Mouse (Mus musculus) embryonic facial prominence, embryonic 14.5 days (tissue): ENCODE data around the gene Gpr45. TPM values are rescaled to one million over a fixed set of nuclear protein-coding genes. Genes with fewer than 3 reads are reported as not detected.

Experiments
- ATAC-seq: fragments of 200-750 bp; cut with Nextera tagmentation; 2 replicates; pipeline ENCODE4 v1.8.0; 2017; ENCODE audit warnings: low read depth, moderate number of reproducible peaks, moderate TSS enrichment
- DNase-seq: peaks from one replicate; pipeline ENCODE4 v3.0.0-alpha.2; 2015; ENCODE audit warnings: low spot score
- H3K27ac ChIP-seq: fragments of 300-500 bp; sonication (generic); replicated peaks from 2 replicates; pipeline ENCODE4 v1.5.1; 2014; ENCODE audit warnings: low read depth, mild to moderate bottlenecking, low read length, moderate library complexity
- H3K27me3 ChIP-seq: fragments of 300-500 bp; sonication (generic); replicated peaks from 2 replicates; pipeline ENCODE4 v1.6.1; 2014; ENCODE audit warnings: low read length; ENCODE audit not compliant: control insufficient read depth, insufficient read depth
- H3K36me3 ChIP-seq: fragments of 300-500 bp; sonication (generic); 2 replicates; pipeline ENCODE4 v1.6.1; 2014; ENCODE audit warnings: low read length, mixed read lengths; ENCODE audit not compliant: control insufficient read depth, insufficient read depth
- H3K4me1 ChIP-seq: fragments of 300-500 bp; sonication (generic); 2 replicates; pipeline ENCODE4 v1.6.1; 2014; ENCODE audit warnings: antibody characterized with exemption, low read length; ENCODE audit not compliant: control insufficient read depth, insufficient read depth
- H3K4me2 ChIP-seq: fragments of 300-500 bp; sonication (generic); 2 replicates; pipeline ENCODE4 v1.6.1; 2014; ENCODE audit warnings: low read depth, mild to moderate bottlenecking, low read length, moderate library complexity, mixed read lengths
- H3K4me3 ChIP-seq: fragments of 300-500 bp; sonication (generic); 2 replicates; pipeline ENCODE4 v1.5.1; 2014; ENCODE audit warnings: low read depth, mild to moderate bottlenecking, low read length
- H3K9ac ChIP-seq: fragments of 300-500 bp; sonication (generic); 2 replicates; pipeline ENCODE4 v1.6.1; 2014; ENCODE audit warnings: low read depth, mild to moderate bottlenecking, low read length, moderate library complexity, mixed read lengths
- H3K9me3 ChIP-seq: fragments of 300-500 bp; sonication (generic); 2 replicates; pipeline ENCODE4 v1.6.1; 2016; ENCODE audit warnings: low read length; ENCODE audit not compliant: control insufficient read depth
- WGBS: fragments of 180-500 bp; shearing (Covaris S2); extraction: QIAGEN DNeasy Blood & Tissue Kit; methylation state at CpG from one replicate; pipeline ENCODE4 v1.1.7; 2014; 5-methylcytosine and 5-hydroxymethylcytosine counted together
- polyA plus RNA-seq: library from polyadenylated mRNA; unstranded; fragments of >200 nt; fragmentation: Nextera tagmentation; extraction: Ambion mirVana; gene quantifications from 2 replicates; pipeline ENCODE4 v1.2.1, GENCODE M21; 2014

Gene Gpr45
- polyA plus RNA-seq, 1 experiment from 2014 or later = 4.6 TPM

DNA sequence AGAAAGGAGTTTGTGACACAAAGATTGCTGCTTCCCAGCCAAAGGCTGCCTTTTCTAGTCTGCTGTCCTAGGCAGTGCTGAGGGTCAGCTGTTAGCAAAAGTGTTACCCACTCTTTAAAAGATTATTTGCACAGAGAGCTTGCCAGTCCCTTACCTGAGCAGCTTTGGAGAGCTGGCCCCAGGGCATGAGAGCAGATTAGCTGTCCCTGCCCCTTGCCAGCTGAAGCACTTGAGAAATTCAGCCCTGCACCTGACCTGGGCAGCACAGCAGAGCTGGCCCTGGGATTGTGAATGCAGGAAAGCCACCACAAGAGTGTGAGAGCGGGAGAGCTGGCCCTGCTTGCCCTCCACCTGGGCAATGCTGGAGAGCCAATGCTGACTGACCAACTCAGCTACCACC is 19.1 kb upstream of the Gpr45 start:
- Histone ChIP-seq H3K9me3 (no peaks in the 10 kb centered on the region), H3K9ac (no peak overlapping the region), H3K4me2 (no peak overlapping the region), H3K27ac (no peak overlapping the region), H3K36me3 (no peaks in the 10 kb centered on the region), H3K4me3 (no peak overlapping the region), H3K4me1 (no peaks in the 10 kb centered on the region), H3K27me3 (no peaks in the 10 kb centered on the region)
- no peak for DNase-seq
- ATAC-seq = no peak
- WGBS = 86% methylated on average over 1 of the region's 1 CpGs

DNA sequence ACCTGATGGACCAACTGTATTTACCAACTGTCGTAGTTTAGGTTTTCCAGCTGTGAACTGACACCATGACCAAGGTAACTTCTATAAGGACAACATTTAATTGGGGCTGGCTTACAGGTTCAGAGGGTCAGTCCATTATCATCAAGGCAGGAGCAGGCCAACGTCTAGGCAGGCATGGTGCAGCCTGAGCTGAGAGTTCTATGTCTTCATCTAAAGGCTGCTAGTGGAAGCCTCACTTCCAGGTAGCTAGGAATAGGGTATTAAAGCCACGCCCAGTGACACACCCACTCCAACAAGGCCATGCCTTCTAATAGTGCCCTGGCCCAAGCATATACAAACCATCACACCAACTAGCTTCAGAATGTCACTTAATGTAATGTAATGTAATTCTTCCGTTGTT is 4.2 kb upstream of the Gpr45 start:
- no peaks in the 10 kb centered on the region for H3K9me3 ChIP-seq
- DNase-seq = no peak
- no peak overlapping the region for H3K4me3 ChIP-seq
- WGBS = 86% methylated on average over 4 of the region's 4 CpGs
- no peak for ATAC-seq
- H3K9ac ChIP-seq = no peak overlapping the region
- no peaks in the 10 kb centered on the region for H3K4me1 ChIP-seq
- no peak overlapping the region for H3K4me2 ChIP-seq
- H3K27me3 ChIP-seq = no peaks in the 10 kb centered on the region
- H3K36me3 ChIP-seq = no peaks in the 10 kb centered on the region
- H3K27ac ChIP-seq = no peak overlapping the region

DNA sequence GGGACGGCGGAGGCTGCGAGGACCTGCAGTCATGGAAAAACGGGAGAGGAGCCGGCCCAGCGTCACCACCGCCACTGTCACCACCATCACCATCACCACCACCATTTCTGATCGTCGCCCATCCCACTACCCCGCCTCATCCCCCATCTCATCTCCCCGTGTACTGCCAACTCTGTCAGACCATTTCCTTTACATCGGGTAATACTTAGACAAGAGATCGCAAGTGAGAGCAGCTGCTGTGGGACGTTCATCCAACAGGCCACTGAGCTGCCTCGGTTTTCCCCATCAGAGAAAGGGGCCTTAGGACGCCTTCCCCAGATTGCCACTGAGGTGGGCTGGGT is 780 bp downstream of the Gpr45 start:
- H3K4me1 ChIP-seq = no peaks in the 10 kb centered on the region
- ATAC-seq (peak; percentile 33; the same call in 1 of the 2 replicates), DNase-seq (peak; percentile 28)

GRCm38 (mm10) chr1:42956828-42957227 is 4.2 kb downstream of the Gpr45 start:
- Histone ChIP-seq H3K36me3 (no peaks in the 10 kb centered on the region), H3K27me3 (no peaks in the 10 kb centered on the region), H3K4me2 (no peak overlapping the region), H3K4me3 (no peak overlapping the region), H3K9ac (no peak overlapping the region), H3K9me3 (no peaks in the 10 kb centered on the region), H3K4me1 (no peaks in the 10 kb centered on the region), H3K27ac (no peak overlapping the region)
- DNase-seq = no peak
- no peak for ATAC-seq
- 96% methylated on average over 1 of the region's 1 CpGs for WGBS

More for the DNA sequence above, 780 bp downstream of the Gpr45 start:
- peak overlapping the region; percentile 77 for H3K4me3 ChIP-seq
- H3K9me3 ChIP-seq = no peaks in the 10 kb centered on the region
- H3K36me3 ChIP-seq = no peaks in the 10 kb centered on the region
- H3K27me3 ChIP-seq = no peaks in the 10 kb centered on the region
- H3K4me2 ChIP-seq = peak overlapping the region; percentile 87
- H3K27ac ChIP-seq = peak overlapping the region; percentile 74; the same call in 1 of the 2 replicates
- H3K9ac ChIP-seq = peak overlapping the region; percentile 83
- 1% methylated on average over 12 of the region's 16 CpGs for WGBS

DNA sequence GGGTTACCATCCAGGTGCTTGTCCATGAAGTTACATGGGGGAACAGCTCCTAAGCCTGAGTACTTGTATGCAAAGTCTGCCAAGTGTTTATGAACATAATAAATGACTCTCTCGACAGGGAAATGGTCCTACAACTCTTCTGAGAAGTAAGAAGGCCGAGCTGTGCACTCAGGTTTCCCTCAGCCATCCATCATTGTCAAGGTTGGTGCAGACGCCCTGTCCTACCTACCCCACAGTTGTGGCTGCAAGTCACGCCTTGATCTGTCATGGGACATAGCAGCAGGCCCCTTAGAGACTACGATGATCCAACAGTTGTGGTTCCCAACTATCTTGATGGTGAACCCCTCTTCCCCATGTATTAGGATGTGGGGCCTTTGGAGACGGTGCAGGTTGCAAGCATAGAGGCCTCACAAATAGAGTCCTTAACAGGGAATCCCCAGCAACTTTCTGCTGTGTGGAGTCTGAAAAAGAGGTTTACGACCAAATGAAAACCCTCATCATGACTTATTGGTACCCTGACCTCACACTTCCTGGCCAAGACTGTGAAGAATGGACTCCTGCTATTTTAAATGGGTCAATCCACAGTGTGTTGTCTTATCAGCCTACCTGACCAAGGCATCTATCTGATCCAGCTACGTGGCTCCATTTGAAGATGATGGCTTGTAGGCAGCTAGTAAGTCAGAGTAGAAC is 30.6 kb downstream of the Gpr45 start:
- WGBS = 71% methylated on average over 8 of the region's 8 CpGs
- Histone ChIP-seq H3K27me3 (no peaks in the 10 kb centered on the region), H3K9ac (no peak overlapping the region), H3K27ac (no peak overlapping the region), H3K4me1 (no peaks in the 10 kb centered on the region), H3K36me3 (no peaks in the 10 kb centered on the region), H3K4me2 (no peak overlapping the region), H3K4me3 (no peak overlapping the region), H3K9me3 (peaks cover 12% of the 10 kb centered on the region; the same call in 1 of the 2 replicates)
- DNase-seq (no peak), ATAC-seq (no peak)

- no peak for ATAC-seq
- Histone ChIP-seq H3K4me1 (no peaks in the 10 kb centered on the region), H3K36me3 (no peaks in the 10 kb centered on the region), H3K9ac (no peak overlapping the region), H3K9me3 (peaks cover 12% of the 10 kb centered on the region; the same call in 1 of the 2 replicates), H3K27me3 (no peaks in the 10 kb centered on the region), H3K27ac (no peak overlapping the region), H3K4me2 (no peak overlapping the region), H3K4me3 (no peak overlapping the region)
- whole genome bisulfite sequencing = 87% methylated on average over 3 of the region's 3 CpGs
- no peak for DNase-seq
These were observed 31.4 kb downstream of the Gpr45 start for GRCm38 (mm10) chr1:42984119-42984518.

DNA sequence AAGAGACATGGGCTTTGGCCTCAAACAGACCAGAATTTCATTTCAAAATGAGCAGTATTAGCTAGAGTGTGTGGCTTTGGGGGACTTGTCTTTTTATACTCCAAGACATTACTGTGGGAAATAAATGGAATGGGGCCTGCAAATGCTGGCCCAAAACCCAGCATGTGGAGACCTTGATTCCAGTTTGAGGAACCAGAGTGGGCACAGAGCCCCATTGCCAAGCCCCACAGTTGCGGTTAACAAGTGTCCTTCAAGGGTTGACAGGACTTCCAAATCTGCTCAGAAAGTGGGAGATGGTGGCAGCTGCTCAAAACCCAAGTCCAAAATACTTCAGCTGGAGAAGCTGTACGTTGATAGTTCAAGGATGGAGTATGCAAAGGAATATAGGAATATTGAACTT is 36.3 kb downstream of the Gpr45 start:
- Histone ChIP-seq H3K36me3 (no peaks in the 10 kb centered on the region), H3K27ac (no peak overlapping the region), H3K4me2 (no peak overlapping the region), H3K27me3 (no peaks in the 10 kb centered on the region), H3K9ac (no peak overlapping the region), H3K4me3 (no peak overlapping the region), H3K4me1 (no peaks in the 10 kb centered on the region), H3K9me3 (peaks cover 18% of the 10 kb centered on the region; the same call in 1 of the 2 replicates)
- WGBS = 91% methylated on average over 2 of the region's 2 CpGs
- DNase-seq (no peak), ATAC-seq (no peak)

DNA sequence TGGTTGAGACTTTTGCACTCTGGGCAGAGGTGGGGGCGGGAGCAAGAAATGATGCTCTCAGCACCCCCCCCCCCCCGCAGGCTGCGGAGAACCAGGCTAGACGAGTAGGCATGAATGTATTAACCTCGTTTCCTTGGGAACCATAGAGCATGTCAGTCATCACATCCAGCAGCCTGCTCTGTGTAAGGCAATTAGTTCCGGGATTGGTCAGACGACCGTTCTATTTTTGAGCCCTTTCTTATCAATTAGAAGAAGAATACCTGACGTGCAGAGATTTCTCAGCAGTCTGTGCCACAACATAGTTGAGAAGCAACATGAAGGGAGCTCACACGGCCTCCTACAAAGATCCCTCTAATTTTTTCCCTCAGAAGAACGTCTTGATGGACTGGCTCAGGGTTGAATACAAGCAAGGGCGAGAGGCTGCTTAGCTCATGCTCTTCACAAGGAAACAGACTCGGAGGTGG is 53.4 kb downstream of the Gpr45 start:
- 45% methylated on average over 13 of the region's 13 CpGs for WGBS
- DNase-seq = peak; percentile 56
- H3K4me2 ChIP-seq = peak overlapping the region; percentile 34; the same call in 1 of the 2 replicates
- H3K4me3 ChIP-seq = no peak overlapping the region
- ATAC-seq = 0 out of 2 replicates have a peak, but pooled peaks have one; percentile 68
- no peak overlapping the region for H3K27ac ChIP-seq
- no peaks in the 10 kb centered on the region for H3K9me3 ChIP-seq
- no peaks in the 10 kb centered on the region for H3K27me3 ChIP-seq
- no peaks in the 10 kb centered on the region for H3K36me3 ChIP-seq
- H3K4me1 ChIP-seq = no peaks in the 10 kb centered on the region
- H3K9ac ChIP-seq = no peak overlapping the region

DNA sequence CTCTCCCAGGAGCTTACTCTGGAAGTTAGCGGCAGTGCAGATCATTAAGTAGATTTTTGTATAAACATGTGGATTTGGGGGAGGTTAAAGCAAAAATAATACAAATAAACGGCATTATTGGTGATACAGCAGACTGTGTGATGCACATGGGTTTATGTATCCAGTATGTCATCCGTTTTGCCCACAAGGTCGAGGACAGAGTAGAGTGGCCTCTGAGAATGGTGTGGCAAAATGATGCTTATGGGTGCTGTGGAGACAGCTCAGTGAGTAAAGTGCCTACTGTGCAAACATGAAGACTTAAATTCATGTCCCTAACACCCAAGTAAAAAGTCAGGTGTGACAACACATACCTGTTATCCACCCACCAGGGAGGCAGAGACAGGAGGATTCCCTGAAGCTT is 53.9 kb downstream of the Gpr45 start:
- no peaks in the 10 kb centered on the region for H3K9me3 ChIP-seq
- WGBS = 75% methylated on average over 4 of the region's 4 CpGs
- no peaks in the 10 kb centered on the region for H3K36me3 ChIP-seq
- H3K4me1 ChIP-seq = no peaks in the 10 kb centered on the region
- 0 out of 2 replicates have a peak overlapping the region, but pooled peaks have one; percentile 34 for H3K4me2 ChIP-seq
- no peak overlapping the region for H3K9ac ChIP-seq
- no peak overlapping the region for H3K27ac ChIP-seq
- no peak for DNase-seq
- H3K27me3 ChIP-seq = no peaks in the 10 kb centered on the region
- H3K4me3 ChIP-seq = no peak overlapping the region
- no peak for ATAC-seq
